Mouse (Mus musculus): ENCODE data around the gene Ptprd.

DNA sequence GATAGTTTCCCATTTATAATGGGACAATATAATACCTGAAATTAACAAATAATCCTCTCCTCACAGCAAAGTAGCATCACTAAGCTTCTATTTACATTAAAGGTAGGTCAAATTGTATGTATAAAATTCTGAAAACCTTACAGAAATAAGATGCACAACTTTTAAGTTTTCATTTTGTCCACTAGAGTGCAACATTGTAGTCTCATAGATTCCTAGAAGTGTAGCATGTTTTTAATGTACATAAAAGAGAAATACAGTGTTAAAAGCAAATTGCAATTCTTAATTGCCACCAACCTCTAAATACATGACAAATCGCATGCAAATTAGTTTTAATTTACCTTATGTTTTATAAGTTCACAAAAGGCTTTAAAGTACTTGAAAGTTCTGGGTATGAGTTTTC is 556.1 kb downstream of the Ptprd start:
- TF ChIP-seq POLR2A (IDR thresholded peaks at IDR 0.05; ENCODE audit: borderline replicate concordance, extremely low read depth, insufficient read depth, insufficient read length, poor library complexity, severe bottlenecking), result no peak
- TF ChIP-seq CTCF (IDR thresholded peaks at IDR 0.05; ENCODE audit: borderline replicate concordance, extremely low read depth, insufficient read depth, insufficient read length), result no peak
